Mouse (Mus musculus) lung, embryonic 15.5 days (tissue): ENCODE measurements at regions not wholly inside any gene's neighbourhood (a gene's known extent, or its start where the extent isn't known, plus 50 kb on each side); places are given as distances from the start of the nearest gene placed in this dataset.

ENCODE experiments used
- ATAC-seq: fragments of 200-750 bp; cut with Nextera tagmentation; 2 replicates; pipeline ENCODE4 v1.8.0; 2017; ENCODE audit warnings: moderate number of reproducible peaks, borderline replicate concordance; ENCODE audit not compliant: low FRiP score, low TSS enrichment; ENCODE audit errors: extremely low read depth
- H3K27ac ChIP-seq: fragments of 300-500 bp; sonication (generic); 2 replicates; pipeline ENCODE4 v1.5.1; 2015; ENCODE audit warnings: moderate library complexity, mild to moderate bottlenecking, inconsistent platforms
- H3K27me3 ChIP-seq: fragments of 300-500 bp; sonication (generic); 2 replicates; pipeline ENCODE4 v1.6.1; 2015; ENCODE audit warnings: inconsistent platforms
- H3K36me3 ChIP-seq: fragments of 300-500 bp; sonication (generic); 2 replicates; pipeline ENCODE4 v1.6.1; 2015; ENCODE audit warnings: inconsistent platforms
- H3K4me1 ChIP-seq: fragments of 300-500 bp; sonication (generic); 2 replicates; pipeline ENCODE4 v1.6.1; 2015; ENCODE audit warnings: inconsistent platforms
- H3K4me2 ChIP-seq: fragments of 300-500 bp; sonication (generic); 2 replicates; pipeline ENCODE4 v1.6.1; 2015; ENCODE audit warnings: inconsistent platforms, mild to moderate bottlenecking, moderate library complexity
- H3K4me3 ChIP-seq: fragments of 300-500 bp; sonication (generic); 2 replicates; pipeline ENCODE4 v1.5.1; 2015; ENCODE audit warnings: mild to moderate bottlenecking, inconsistent platforms
- H3K9ac ChIP-seq: fragments of 300-500 bp; sonication (generic); 2 replicates; pipeline ENCODE4 v1.6.1; 2015; ENCODE audit warnings: inconsistent platforms
- H3K9me3 ChIP-seq: fragments of 300-500 bp; sonication (generic); 2 replicates; pipeline ENCODE4 v1.6.1; 2016; ENCODE audit warnings: inconsistent platforms
- WGBS: fragments of 180-500 bp; shearing (Covaris S2); methylation state at CpG from one replicate; pipeline ENCODE4 v1.1.7; 2015; 5-methylcytosine and 5-hydroxymethylcytosine counted together

DNA sequence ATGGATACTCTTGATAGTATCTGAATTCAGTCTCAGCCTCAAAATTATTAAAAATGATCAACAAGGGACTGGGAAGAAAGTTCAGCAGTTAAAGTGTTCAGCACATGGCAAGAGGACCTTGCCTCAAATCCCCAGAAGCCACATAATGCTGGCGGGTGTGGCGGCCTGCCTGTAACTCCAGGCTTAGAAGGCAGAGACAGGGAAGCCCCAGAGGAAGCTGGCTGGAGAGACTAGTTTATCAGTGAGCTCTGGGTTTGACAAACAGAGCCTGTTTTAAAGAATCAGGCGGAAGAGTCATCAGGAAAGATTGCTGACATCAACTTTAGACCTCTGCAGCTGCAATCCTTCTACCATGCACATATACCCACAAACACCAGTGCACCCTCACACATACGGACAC lies 52.1 kb upstream of the Fyn start:
- Histone ChIP-seq H3K9me3 (no peaks in the 10 kb centered on the region), H3K27ac (no peak overlapping the region), H3K4me3 (no peak overlapping the region), H3K36me3 (no peaks in the 10 kb centered on the region), H3K27me3 (no peaks in the 10 kb centered on the region), H3K4me2 (no peak overlapping the region), H3K9ac (no peak overlapping the region), H3K4me1 (peaks cover 6% of the 10 kb centered on the region)
- no peak for ATAC-seq
- 44% methylated on average over 4 of the region's 4 CpGs for WGBS

GRCm38 (mm10) chr10:39315434-39316174 lies 53.1 kb upstream of the Fyn start:
- Histone ChIP-seq H3K36me3 (no peaks in the 10 kb centered on the region), H3K9me3 (no peaks in the 10 kb centered on the region), H3K4me1 (no peaks in the 10 kb centered on the region), H3K4me2 (no peak overlapping the region), H3K27me3 (no peaks in the 10 kb centered on the region), H3K27ac (no peak overlapping the region), H3K4me3 (no peak overlapping the region), H3K9ac (no peak overlapping the region)
- 80% methylated on average over 6 of the region's 6 CpGs for WGBS
- ATAC-seq: no peak

GRCm38 (mm10) chr10:39311501-39311900 lies 57.2 kb upstream of the Fyn start:
- Histone ChIP-seq H3K36me3 (no peaks in the 10 kb centered on the region), H3K4me2 (no peak overlapping the region), H3K4me3 (no peak overlapping the region), H3K9me3 (no peaks in the 10 kb centered on the region), H3K4me1 (no peaks in the 10 kb centered on the region), H3K27ac (no peak overlapping the region), H3K27me3 (no peaks in the 10 kb centered on the region), H3K9ac (no peak overlapping the region)
- no peak for ATAC-seq
- 83% methylated on average over 1 of the region's 1 CpGs for WGBS

- no peaks in the 10 kb centered on the region for H3K27me3 ChIP-seq
- no peak overlapping the region for H3K4me3 ChIP-seq
- H3K27ac ChIP-seq: no peak overlapping the region
- 52% methylated on average over 1 of the region's 1 CpGs for WGBS
- ATAC-seq: no peak
- no peaks in the 10 kb centered on the region for H3K9me3 ChIP-seq
- H3K36me3 ChIP-seq: no peaks in the 10 kb centered on the region
- H3K4me1 ChIP-seq: no peaks in the 10 kb centered on the region
- no peak overlapping the region for H3K4me2 ChIP-seq
- H3K9ac ChIP-seq: no peak overlapping the region
Observed at GRCm38 (mm10) chr10:39308535-39308934, 60.1 kb upstream of the Fyn start.

- Histone ChIP-seq H3K4me2 (no peak overlapping the region), H3K27me3 (no peaks in the 10 kb centered on the region), H3K9ac (no peak overlapping the region), H3K9me3 (no peaks in the 10 kb centered on the region), H3K4me1 (peaks cover 27% of the 10 kb centered on the region), H3K27ac (peak overlapping the region; percentile 3; the same call in 1 of the 2 replicates), H3K4me3 (no peak overlapping the region), H3K36me3 (no peaks in the 10 kb centered on the region)
- WGBS: 63% methylated on average over 11 of the region's 11 CpGs
- ATAC-seq: no peak
Observed at GRCm38 (mm10) chr10:39292703-39293496, 75.8 kb upstream of the Fyn start.

DNA sequence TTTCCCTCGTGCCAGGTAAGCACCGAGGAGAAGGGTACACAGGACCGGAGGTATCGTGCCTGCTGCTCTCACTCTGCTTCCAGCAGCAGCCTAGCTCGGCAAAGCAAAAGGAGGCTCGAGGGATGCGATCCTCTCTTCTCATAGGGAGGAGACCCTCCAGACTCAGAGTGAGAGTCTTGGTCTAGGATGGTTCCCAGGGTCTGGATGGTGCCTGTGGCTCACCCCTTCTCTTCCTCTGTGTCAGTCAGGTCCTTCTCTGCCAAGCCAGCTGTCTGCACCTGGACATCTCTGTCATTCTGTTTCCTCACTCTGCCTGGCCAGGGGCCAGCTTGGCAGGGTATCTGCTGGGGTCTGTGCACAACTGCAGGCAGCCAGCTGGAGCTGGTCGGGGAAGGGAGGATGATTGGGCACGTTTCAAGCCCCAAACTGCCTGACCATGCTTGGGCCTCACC lies 76.9 kb upstream of the Fyn start:
- no peaks in the 10 kb centered on the region for H3K27me3 ChIP-seq
- H3K27ac ChIP-seq: peak overlapping the region; percentile 54; the same call in 1 of the 2 replicates
- 57% methylated on average over 9 of the region's 9 CpGs for WGBS

DNA sequence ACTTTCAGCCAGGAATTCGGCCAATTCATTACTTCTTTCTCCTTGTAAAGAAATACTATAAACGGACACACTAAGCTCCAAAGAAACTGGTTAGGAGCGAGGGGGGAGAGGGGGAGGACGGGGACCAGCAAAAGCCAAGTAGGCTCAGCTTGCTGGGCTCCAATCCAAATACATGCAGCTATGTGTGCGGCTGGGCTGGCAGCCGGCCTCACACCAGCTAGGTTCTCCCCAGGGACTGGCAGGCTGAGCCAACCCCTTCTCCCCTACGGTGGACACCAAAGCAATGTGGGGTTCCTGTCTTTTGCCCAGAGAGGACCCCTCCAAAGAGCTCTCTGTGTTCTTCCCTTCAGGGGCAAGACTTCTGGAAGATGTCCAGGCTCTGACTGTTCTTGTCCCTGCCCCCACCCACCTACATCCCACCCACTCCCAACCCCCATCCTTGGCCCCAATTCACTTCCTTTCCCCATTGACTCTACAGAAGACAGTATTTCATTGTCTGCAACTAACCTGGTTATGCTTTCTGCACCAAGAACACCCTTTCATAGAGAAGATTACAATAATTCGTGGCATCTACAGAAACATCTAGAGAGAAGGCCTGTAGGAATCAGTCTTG lies 77.4 kb upstream of the Fyn start:
- ATAC-seq: peak; percentile 87
- 0 out of 2 replicates have a peak overlapping the region, but pooled peaks have one; percentile 10 for H3K4me2 ChIP-seq

More for the DNA sequence above, 76.9 kb upstream of the Fyn start:
- peak; percentile 87 for ATAC-seq
- Histone ChIP-seq H3K36me3 (no peaks in the 10 kb centered on the region), H3K4me3 (no peak overlapping the region), H3K4me1 (peaks cover 27% of the 10 kb centered on the region), H3K9me3 (no peaks in the 10 kb centered on the region), H3K9ac (no peak overlapping the region), H3K4me2 (no peak overlapping the region)

DNA sequence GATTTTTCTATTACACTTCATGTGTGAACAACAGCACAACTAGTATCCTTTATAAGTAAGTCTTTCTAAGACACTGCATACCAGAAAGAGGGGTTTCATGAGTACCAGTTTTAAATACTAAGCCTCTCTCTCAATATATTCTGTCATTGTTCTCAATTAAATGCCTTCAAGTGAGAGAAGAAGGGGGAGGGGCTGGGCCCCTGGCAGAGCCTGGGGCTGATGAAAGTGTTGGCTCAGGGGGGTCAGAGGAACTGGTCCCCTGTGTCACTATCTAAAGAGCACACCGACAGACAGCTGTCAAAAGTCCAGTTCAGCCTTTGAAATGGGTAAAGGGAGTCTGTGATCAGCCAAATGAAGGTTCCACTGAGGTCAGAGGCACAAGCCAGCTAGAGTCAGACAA lies 78.4 kb upstream of the Fyn start:
- ATAC-seq: no peak
- no peaks in the 10 kb centered on the region for H3K27me3 ChIP-seq
- H3K9ac ChIP-seq: no peak overlapping the region
- WGBS: 40% methylated on average over 1 of the region's 1 CpGs
- no peak overlapping the region for H3K4me2 ChIP-seq
- peak overlapping the region; percentile 54; the same call in 1 of the 2 replicates for H3K27ac ChIP-seq
- no peak overlapping the region for H3K4me3 ChIP-seq
- no peaks in the 10 kb centered on the region for H3K9me3 ChIP-seq
- H3K36me3 ChIP-seq: no peaks in the 10 kb centered on the region
- peaks cover 27% of the 10 kb centered on the region for H3K4me1 ChIP-seq

More for the DNA sequence above, 77.4 kb upstream of the Fyn start:
- no peak overlapping the region for H3K9ac ChIP-seq
- peaks cover 27% of the 10 kb centered on the region for H3K4me1 ChIP-seq
- no peaks in the 10 kb centered on the region for H3K27me3 ChIP-seq
- 38% methylated on average over 8 of the region's 8 CpGs for WGBS
- no peaks in the 10 kb centered on the region for H3K36me3 ChIP-seq
- no peaks in the 10 kb centered on the region for H3K9me3 ChIP-seq
- H3K4me3 ChIP-seq: no peak overlapping the region
- peak overlapping the region; percentile 54 for H3K27ac ChIP-seq

DNA sequence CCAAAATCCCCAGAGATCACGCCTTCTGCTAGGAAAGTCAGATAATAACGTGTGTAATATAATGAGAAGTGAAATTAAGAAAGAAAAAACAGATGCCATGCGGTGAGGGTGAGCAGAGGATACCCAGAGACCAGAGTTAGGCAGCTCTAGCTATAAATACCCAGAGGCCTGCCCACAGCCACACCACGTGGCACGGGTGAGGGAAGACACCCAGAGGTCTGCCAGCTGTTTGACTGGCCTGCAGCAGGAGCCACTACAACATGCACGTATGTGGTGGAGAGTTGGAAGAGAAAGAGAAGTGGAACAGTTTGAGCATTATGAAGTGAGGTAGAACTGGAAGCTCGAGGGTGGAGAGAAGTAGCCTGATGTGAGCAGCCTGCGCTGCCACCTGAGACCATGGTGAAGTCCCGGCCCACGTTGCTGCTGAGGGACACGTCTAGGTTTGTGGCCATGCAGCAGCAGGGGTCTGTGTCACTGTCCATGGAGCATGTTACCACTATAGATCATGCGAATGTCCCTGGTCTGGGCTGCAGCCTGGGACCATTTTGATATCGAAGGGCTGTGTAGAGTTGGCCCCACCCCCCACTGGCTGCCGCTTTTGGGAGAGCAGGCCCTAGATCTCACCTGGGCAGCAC lies 88.2 kb upstream of the Fyn start:
- WGBS: 81% methylated on average over 14 of the region's 14 CpGs
- no peaks in the 10 kb centered on the region for H3K4me1 ChIP-seq
- no peaks in the 10 kb centered on the region for H3K36me3 ChIP-seq
- no peak overlapping the region for H3K27ac ChIP-seq
- H3K4me3 ChIP-seq: no peak overlapping the region
- no peak overlapping the region for H3K9ac ChIP-seq
- no peak overlapping the region for H3K4me2 ChIP-seq
- no peaks in the 10 kb centered on the region for H3K9me3 ChIP-seq
- H3K27me3 ChIP-seq: no peaks in the 10 kb centered on the region
- ATAC-seq: no peak

- ATAC-seq: no peak
- Histone ChIP-seq H3K27ac (no peak overlapping the region), H3K36me3 (no peaks in the 10 kb centered on the region), H3K9ac (no peak overlapping the region), H3K9me3 (no peaks in the 10 kb centered on the region), H3K27me3 (no peaks in the 10 kb centered on the region), H3K4me1 (no peaks in the 10 kb centered on the region), H3K4me2 (no peak overlapping the region), H3K4me3 (no peak overlapping the region)
- WGBS: 54% methylated on average over 2 of the region's 2 CpGs
Observed at GRCm38 (mm10) chr10:39274202-39274601, 94.5 kb upstream of the Fyn start.

GRCm38 (mm10) chr10:39273426-39273825 lies 95.2 kb upstream of the Fyn start:
- WGBS: 53% methylated on average over 4 of the region's 4 CpGs
- H3K4me2 ChIP-seq: no peak overlapping the region
- no peak for ATAC-seq

More at GRCm38 (mm10) chr10:39273426-39273825, 95.2 kb upstream of the Fyn start:
- Histone ChIP-seq H3K36me3 (no peaks in the 10 kb centered on the region), H3K27me3 (no peaks in the 10 kb centered on the region), H3K9me3 (no peaks in the 10 kb centered on the region), H3K4me3 (no peak overlapping the region), H3K9ac (no peak overlapping the region), H3K4me1 (no peaks in the 10 kb centered on the region), H3K27ac (no peak overlapping the region)
